18 mouse cellular contexts compared by ENCODE assay signal in genomic region chr16:6128314-6128713, GRCm38 (mm10).
"Had no signal": no experiment of that assay in that cellular context is flagged by ENCODE, and none has a peak within 500 bp of the region (broad histone marks: within the 10 kb centered on the region; RNA-seq: fewer than 3 reads in every experiment).

No protein-coding gene starts in this region.

- DNase-seq: kidney, postnatal 14 days; kidney, postnatal 4 days; left cerebral cortex, postnatal 4 days; liver, postnatal 0 days; lung, embryonic 14.5 days; right cerebral cortex, adult 18-20 months; right cerebral cortex, postnatal 14 days; right cerebral cortex, postnatal 4 days; thymus, adult 2 months; thymus, postnatal 14 days; thymus, postnatal 4 days had no signal

- H3K36me3 ChIP-seq: limb, embryonic 12.5 days; limb, embryonic 15.5 days; midbrain, embryonic 12.5 days; midbrain, embryonic 15.5 days; neural tube, embryonic 12.5 days; neural tube, embryonic 15.5 days had no signal

- H3K9me3 ChIP-seq: limb, embryonic 12.5 days; limb, embryonic 15.5 days; midbrain, embryonic 12.5 days; midbrain, embryonic 15.5 days; neural tube, embryonic 12.5 days; neural tube, embryonic 15.5 days had no signal

- ATAC-seq: liver, postnatal 0 days; lung, postnatal 0 days; midbrain, embryonic 15.5 days had no signal

- H3K27me3 ChIP-seq: limb, embryonic 12.5 days; limb, embryonic 15.5 days; midbrain, embryonic 12.5 days; midbrain, embryonic 15.5 days; neural tube, embryonic 12.5 days; neural tube, embryonic 15.5 days had no signal

- H3K4me1 ChIP-seq: limb, embryonic 12.5 days; limb, embryonic 15.5 days; midbrain, embryonic 12.5 days; midbrain, embryonic 15.5 days; neural tube, embryonic 12.5 days; neural tube, embryonic 15.5 days had no signal

- H3K4me3 ChIP-seq: limb, embryonic 12.5 days; limb, embryonic 15.5 days; midbrain, embryonic 12.5 days; midbrain, embryonic 15.5 days; neural tube, embryonic 12.5 days; neural tube, embryonic 15.5 days had no signal
